Mouse (Mus musculus) granulocyte monocyte progenitor cell, adult 5-6 weeks (primary cell): ENCODE data around the gene Slfnl1. TPM values are rescaled to one million over a fixed set of nuclear protein-coding genes. Genes with fewer than 3 reads are reported as not detected.

Experiments
- ATAC-seq: replicated peaks from 2 replicates; pipeline ENCODE4 v1.8.0; 2016; ENCODE audit warnings: mild to moderate bottlenecking, moderate TSS enrichment, inconsistent platforms; ENCODE audit not compliant: poor library complexity, severe bottlenecking
- total RNA-seq, 2 experiments: library from RNA; stranded (forward) in 1 of 2; stranded (reverse) in 1 of 2; fragments of 200-712, 200-1000 nt in 1 of 2; fragments of >200 nt in 1 of 2; fragmentation: Nextera tagmentation in 1 of 2; gene quantifications; 2 replicates each; pipeline ENCODE4 v1.2.3; 2014 to 2017

Gene Slfnl1
- not detected in 2 replicates for total RNA-seq (2014; fragmentation: Nextera tagmentation)
- not detected in 2 replicates for total RNA-seq (2017)

DNA sequence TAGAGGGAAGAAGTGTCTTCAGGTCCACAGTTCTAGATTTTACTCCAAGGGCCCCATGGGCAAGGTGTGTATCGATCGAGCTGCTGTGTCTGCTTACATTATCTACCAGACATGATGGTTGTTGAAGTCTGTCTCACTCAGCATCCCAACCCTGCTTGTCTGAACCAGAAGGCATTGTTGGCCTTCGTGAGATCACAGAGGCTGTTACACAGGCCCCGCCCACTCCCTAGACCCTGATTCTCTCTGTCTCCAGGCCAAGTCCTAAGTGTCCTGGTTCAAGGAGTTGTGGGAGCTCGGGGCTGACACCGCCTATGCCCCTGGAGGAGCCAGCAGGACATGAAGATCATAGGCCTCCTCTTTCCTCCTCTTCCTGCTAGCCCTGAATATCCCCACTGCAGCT, at the start of gene Slfnl1:
Gene Slfnl1 (plus strand): TSS at position 246 of the 400 bp plus-strand sequence.
- ATAC-seq: no peak

DNA sequence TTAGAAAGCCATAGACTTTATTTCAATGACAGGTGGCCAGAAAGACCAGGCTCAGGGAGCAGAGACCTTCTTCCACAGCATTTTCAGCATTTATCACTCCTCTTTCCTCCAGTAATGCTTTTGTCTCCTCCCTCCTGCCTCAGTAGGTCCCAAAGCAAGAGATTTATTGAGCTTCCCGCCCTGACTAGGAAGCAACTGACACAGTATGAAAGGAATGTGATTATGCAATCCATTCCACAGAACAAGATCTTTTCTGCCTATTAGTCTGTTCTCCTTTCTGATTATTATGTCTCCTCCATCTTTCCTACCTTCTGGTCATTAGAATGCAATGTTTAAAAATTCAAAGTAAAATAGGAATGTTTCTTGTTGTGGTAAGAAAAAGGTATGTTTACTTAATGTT, 44.3 kb upstream of the Slfnl1 start:
- ATAC-seq: no peak

DNA sequence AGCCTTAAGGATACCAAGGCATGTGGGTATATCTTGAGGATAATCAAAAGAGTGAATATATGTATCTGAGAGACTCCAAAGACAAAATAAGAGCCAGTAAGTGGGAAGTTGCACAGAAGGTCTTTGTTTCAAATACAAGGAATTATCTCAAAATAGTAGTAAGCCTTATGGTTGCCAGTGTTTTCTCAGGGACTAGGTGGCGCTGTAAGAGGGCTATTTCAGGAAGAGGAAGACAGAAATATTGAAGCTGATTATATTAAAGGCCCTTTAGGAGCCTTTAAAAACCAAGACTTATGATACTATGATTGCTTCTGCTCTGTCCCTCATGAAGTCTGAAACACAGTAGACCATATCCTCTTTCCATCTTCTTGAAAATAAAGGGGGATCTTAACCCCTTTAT, 25.1 kb upstream of the Slfnl1 start:
- no peak for ATAC-seq

DNA sequence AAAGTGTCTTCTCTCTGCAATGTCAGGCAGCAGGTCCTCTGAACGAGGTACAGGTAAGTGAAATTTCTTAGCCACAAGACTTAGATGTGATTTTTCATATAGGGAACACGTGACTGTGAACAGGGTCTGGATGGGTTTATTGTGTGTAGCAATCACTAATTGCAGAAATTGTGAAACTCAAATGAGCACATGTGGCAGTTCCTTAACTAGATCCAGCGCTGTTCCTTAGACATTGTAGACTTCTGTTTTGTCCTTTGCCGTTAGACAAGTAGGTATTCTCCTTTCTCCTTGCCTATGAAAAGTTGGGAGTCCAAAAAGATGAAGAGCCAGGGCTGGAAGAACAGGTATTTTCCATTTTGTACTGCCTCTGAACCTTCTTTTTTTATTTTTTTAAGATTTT, 20.8 kb upstream of the Slfnl1 start:
- ATAC-seq: peak; percentile 65

DNA sequence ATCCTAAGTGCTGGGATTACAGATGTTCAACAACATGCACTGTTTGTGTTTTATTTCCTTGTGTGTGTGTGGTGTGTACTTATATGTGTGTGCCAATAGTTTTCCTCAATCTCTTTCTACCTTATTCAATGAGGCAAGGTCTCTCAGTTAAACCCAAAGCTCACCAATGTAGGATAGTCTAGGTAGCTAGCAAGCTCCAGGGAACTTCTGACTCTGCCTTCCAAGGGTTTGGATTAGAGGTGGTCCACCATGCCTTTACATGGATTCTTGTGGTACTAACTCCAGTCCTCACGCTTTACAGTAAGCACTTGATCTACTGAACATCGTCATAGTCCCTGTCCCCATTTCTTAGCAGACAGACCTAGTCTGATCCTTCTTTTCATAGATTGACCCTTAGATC, 17.7 kb upstream of the Slfnl1 start:
- ATAC-seq: no peak

DNA sequence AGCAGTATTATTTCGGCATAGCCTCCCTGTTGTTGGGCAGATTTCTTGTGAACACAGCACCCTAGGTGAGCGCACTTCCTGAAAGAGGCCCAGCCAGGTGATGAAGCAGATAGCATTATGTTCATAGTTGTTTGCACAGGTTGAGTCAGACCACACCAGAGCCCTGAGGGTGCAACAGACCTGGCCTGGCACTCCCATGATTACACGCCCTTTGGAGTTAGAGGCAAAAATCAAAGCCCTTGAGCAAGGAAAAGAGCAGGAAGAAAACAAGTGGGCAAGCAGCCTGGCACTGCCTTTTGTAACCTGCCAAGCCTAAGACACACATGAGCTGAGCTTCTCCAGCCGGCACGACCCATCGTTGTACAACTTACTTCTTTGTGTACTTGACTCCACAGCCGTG, 15.5 kb upstream of the Slfnl1 start:
- no peak for ATAC-seq

DNA sequence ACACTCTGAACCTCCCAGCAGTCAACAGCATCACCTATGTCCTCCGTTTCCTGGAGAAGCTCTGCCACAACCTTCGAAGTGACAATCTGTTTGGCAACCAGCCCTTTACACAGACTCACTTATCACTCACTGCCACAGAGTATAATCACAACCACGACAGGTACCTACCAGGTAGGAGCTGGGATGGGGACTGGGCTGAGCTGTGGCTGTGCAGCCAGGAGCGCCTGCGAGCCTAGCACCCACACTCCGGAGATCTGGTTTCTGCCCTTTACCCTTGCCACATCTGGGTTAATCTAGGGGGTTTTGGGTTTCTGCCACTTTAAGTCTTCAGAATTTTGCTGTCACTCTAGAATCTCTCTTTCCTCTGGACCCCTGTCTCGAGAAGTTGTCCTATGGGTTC, 15.1 kb upstream of the Slfnl1 start:
- no peak for ATAC-seq

DNA sequence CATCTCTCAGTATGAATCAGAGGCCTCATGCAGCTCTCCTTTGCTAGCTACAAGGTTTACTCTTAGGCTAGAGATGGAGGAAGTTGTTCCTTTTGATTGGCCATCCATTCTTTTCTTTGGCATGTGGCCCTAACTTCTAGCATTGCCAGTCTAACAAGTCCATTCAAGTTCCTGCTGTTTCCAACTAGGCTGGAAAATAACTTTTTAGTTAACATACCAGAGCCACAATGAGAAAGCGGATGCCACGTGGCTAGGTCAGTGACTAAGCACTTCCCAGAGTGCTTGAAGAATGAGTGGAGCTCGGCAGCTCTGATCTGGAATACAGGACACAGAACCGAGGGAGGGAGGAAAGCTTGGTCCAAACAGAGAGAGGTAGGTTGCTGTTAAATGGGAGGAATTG, 14.7 kb upstream of the Slfnl1 start:
- no peak for ATAC-seq

DNA sequence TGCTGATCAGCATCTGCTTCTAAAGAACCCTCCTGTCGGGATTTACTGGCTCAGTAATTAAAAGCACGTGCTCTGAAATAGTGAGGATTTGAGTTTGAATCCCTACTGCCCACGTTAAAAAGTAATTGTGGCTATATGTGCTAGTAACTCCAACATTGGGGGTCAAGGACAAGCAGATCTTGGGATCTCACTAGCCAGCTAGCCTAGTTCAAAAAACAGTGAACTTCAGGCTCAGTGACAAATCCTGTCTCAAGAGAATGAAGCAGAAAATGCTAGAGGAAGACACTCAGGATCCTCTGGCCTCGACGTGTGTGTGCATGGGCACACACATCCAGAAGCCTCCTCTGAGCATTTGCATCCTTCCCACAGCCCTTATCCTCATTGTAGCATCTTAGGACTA, 10.3 kb upstream of the Slfnl1 start:
- no peak for ATAC-seq

DNA sequence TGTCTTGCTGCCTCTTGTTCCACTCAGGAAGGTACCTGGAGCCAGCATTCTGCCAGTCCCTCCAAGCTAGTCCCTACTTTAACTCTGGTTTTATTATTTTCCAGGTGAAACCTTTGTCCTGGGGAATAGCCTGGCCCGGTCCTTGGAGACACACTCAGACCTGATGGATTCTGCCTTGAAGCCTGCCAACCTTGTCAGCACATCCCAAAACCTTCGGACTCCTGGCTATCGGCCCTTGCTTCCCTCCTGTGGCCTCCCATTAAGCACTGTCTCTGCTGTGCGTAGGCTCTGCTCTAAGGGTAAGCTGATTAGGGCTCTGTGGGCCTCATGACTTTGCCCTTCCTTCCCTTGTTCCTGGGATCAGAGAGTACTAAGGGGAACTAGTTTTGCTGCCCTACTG, 9.7 kb upstream of the Slfnl1 start:
- no peak for ATAC-seq

DNA sequence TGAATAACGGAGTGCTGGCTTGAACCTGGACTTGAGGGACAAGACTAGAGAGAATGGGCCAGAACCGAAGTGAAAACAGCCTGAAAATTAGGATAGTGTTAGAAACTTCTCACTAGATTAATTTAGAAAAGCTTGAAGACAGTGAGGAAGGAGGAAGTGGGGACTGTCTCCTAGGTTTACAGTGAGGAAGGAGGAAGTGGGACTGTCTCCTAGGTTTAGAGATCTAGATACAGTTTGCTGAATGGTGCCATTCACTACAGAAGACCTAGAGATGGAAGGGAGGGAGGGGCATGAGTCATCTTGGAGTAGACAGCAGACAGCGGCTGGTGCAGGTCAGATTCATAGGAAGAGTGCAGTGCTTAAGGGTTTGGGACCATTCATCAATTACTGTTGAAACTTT, 8.9 kb upstream of the Slfnl1 start:
- ATAC-seq: peak; percentile 99

DNA sequence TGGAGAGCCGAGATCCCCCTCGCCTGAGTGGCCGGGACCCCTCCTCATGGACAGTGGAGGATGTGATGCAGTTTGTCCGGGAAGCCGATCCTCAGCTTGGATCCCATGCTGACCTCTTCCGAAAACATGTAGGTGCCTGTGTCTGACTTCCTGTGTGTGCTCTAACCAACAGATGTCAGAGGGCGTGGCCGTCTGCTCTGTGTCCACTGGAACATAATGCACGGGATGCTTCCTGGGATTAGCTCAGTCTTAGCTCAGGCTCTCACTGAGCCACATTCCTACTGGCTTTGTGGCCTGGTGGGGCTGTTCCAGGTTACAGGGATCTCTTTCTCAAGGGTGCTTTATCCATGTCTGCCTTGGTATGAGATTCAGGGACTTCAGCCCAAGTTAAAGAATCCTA, 3.9 kb upstream of the Slfnl1 start:
- ATAC-seq: no peak

DNA sequence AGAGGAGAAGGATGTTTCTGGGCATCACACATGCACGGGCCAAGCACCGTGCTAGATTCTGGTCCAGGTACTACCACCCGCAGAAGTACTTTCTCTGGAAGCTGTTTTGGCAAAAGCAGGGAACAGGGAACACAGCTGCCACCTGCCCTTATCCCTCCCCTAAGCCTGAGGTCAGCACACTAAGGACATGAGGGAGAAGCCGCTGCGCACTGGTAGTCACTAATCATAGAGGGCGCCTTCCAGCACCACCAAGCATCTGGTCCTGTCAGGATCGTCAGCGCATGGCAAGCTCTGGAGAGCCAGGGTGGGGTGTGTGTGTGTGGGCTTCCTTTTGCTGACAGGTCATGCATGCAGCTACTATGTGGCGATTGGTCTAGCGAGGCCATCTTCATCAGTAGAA, 6.6 kb downstream of the Slfnl1 start:
- ATAC-seq: no peak

DNA sequence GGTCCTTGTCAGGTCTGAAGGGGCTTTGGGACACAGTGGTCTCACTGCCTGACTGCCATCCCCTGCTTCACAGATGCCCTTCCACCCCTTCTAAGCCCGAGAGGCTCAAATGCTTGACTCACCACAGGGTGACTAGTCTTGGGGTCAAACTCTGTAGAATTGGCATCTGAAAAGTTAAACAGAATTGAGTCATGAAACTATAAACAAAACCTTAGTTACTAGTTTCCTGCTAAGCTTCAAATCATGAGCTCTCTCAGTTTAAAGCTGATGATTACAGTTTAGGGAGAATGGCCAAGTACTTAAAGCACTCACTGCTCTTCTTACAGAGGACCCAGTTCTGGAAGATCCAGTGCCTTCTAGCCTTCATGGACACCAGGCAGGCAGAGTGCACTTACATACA, 12.9 kb downstream of the Slfnl1 start:
- no peak for ATAC-seq

DNA sequence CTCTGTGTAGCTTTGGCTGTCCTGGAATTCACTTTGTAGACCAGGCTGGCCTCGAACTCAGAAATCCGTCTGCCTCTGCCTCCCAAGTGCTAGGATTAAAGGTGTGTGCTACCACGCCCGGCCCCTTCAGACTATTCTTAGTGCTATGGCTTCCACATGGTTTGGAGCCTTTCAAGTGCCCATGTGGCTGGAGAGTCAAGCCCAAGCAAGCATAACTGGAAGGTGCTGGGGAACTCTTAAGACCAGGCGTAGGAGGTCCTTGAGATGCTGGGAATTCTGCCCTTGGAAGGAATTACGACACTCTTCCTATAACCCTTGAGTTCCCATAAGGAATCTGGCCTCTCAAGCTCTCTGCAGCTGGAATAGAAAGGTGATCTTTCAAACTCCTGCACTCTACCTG, 24.6 kb downstream of the Slfnl1 start:
- no peak for ATAC-seq

DNA sequence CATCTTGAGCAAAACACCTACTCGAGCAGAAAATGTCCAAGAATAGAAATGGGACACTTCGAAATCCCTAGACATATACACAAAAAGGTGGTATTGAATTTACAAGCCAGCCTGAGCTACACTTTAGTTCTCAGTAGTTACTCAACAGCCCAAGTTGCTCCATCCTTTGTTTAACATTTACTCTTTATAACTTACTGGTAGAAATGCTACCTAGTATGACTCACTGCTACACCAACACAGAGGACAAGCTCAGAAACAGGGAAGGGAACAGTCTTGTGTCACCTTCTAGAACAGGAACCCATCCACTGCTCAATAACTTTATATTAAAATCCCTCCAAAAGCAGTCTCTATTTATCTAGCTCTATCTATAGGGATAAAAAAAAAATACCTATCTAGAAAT, 33.7 kb downstream of the Slfnl1 start:
- 0 out of 2 replicates have a peak, but pooled peaks have one; percentile 13 for ATAC-seq

DNA sequence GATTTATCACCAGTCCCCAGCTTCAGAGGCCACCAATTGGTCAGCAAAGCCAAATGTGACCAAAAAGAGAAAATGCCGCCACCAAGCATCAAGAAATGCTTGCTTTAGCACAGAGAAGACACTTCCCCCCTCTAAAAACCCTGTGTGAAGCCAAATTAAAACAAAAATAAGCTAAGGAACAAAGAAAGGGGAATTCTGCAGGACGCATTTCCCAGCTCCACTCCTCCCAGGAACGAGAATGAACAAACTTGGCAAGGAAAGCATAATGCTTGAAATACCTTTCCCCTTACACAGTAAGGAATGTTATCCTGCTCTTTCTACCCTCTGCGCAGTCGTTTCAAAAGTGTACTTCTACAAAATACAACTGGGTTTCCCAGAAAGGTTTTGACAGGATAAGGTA, 36.0 kb downstream of the Slfnl1 start:
- no peak for ATAC-seq

DNA sequence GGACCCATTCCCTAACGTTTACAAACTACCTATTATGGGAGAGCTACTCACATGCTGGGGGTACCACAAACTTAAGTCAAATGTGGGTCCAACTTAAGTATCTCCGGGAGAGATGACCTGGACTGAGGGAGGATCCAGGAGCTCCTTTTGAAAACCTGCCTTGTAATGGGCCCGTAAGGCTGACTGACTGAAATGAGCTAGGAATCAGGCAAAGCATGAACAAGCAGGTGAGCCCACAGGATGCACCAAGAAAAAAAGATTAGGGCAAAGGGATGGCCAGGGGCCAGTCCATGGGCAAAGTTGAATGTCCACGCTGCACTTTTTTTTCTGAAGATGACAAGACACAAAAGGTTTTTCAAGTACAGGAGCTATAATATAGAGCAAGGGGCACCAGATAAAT, 37.0 kb downstream of the Slfnl1 start:
- no peak for ATAC-seq

DNA sequence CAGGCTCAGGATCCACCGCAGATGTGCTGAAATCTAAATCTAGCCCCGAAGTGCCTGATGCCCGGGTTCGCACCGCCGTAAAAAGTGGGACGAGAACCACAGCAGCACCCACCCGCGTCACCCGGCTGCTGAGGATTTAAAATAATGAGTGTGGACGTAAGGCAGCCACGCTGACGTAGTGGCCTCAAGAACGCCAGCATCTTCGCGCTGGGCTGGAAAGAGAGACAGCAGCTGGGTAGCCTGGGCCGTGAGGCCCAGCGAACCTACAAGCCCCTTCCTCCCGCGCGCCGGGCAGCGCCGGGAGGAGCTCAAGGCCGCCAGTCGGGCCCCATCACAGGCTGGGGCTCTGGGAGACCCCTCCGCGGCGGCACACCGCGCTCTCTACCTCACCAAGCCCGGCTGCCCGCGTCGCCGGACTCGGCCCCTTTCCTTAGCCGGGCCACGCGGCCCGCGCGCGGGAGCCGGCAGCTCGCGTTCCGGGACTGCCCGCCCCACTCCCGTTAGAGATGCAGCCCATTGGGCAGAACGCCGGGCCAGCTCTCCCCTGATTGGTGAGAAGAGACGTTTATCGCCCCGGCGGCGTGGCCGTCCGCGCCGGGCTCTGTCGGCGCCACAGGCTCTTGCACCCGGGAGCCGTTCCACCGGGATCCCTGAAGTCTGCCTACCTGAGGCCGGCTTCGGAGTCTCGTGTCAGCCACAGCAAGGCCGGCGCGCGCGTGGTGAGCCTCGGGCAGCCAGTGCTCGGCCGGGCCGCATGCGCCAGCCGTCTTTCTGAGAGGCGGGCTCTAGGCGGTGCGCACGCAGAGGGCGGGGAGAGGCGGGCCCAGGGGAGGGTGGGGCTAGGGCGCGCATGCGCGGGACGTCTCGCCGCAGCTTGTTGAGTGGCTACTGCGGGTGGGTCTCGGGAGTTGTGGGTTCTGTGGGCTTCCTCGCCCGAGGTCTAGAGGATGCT, 37.7 kb downstream of the Slfnl1 start, which contains the start of gene Ctps:
Gene Ctps (minus strand): TSS at position 791 of the 952 bp plus-strand sequence.
- ATAC-seq: peak; percentile 77

DNA sequence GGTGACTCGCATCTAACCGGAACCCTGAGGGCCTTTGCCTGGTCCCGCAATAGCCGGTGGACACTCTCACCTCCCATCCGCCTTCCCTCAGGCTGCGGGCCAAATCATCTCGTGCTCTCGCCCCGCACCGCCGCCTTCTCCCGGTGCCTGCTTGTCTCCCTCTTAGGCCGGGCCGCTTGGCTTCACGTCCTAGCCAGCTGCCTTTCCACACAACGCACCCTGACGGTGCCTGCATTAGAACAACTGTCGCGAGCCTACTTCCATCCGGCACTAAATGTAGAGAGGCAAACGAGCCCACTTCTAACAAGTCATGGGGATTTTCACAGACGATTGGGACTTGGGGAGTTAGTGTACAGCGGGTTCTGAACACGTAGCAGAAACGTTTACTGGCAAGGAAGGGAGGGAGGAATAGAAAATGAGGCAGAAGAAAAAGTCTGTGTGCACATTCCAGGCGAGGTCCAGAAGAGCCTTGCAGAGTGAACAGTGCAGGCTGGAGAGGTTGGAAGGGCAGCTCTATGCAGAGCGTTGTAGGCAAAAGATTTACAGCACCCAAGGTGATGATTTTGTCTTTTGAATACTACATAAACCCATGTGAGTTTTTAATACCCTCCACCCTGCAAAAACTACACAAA, 38.5 kb downstream of the Slfnl1 start:
- ATAC-seq: no peak

DNA sequence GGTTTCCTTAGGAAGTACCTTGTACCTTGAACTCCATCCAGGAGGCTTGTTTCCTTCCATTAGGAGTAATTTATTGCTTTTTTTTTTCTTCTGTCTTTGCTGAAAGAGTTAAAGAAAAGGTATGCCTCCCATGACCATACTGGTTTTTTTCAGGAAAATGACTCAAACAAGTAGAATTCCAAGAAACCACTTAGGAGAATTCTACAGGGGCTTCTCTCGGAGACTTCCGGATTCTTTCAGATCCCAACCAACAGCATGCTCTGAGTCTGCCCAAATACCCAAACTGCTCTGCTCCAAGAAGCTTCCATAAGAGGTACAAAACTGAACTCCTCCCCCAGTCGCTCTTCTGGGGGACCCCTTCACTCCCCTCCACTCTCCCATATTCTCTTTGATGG, 39.0 kb downstream of the Slfnl1 start:
- no peak for ATAC-seq

DNA sequence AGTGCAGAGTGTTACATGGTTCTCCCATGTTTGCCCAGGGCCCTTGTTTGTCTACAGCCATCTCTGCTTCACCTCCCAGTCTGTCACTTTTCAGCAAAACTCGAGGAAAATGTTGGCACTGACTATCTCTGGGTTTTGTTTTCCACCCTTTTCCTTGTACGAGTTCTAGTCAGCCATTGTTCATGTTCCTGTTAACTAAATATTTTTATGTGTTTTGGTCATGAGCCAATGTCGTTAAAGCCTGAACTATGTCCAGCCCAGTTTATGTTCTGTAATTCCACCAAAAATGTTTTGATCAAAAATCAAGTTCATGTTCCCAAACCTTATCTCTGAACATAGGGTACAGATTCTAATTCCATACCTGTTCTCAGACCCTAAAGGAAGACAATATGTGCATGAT, 39.7 kb downstream of the Slfnl1 start:
- ATAC-seq: no peak
